Mouse (Mus musculus): ENCODE measurements around the gene Glis3.

DNA sequence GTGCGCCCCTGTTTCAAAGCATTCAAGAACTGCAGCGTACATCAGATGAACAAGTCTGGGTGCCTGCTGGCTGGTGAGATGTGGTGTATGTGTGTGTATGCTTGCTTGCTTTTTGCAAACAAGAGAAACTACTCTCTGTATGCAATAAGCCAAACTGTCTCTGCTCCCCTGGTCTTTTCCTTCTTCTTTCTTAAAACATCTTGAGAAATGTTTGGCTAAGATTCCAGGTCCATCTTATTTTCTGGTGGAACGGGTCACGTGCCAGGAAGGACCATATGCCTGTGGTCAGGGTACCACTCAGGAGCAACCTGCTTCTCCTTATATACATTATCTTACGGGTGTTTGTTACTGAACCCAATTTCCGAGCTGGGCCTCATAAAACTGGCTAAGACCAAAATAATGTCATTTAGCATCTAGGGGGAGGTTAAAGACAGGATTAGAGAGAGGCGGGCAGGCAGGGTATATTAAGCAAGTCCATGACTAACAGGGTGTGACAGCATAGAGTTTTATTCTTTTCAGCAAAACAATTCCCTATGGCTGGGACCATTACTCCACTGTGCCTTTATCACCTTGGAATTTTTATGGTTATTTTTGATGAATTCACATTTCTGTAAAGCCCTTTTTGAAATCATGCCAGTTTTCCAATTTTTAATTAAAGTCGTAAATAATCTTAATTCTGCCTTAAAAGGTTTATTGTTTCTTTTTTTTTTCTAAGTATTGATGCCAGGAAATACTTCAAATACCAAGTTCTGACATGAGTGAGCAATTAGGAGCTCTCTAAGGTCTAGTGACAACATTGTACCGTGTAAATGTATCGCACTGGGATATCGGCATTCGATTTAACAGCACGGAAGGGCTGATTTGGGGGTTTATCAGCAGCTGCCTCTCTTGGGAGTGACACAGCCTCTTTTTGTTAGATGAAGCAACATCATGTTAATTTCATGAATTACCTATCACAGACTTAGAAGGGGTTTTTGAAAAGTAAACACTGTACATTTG is 328.5 kb downstream of the Glis3 start:
- TF ChIP-seq GATA1 (IDR thresholded peaks at IDR 0.05; ENCODE audit: borderline replicate concordance, low read length) (no peak), FLI1 (IDR thresholded peaks at IDR 0.05; ENCODE audit: low read length) (no peak)
